ENCODE assay signal across 13 mouse cellular contexts in the genomic region with DNA sequence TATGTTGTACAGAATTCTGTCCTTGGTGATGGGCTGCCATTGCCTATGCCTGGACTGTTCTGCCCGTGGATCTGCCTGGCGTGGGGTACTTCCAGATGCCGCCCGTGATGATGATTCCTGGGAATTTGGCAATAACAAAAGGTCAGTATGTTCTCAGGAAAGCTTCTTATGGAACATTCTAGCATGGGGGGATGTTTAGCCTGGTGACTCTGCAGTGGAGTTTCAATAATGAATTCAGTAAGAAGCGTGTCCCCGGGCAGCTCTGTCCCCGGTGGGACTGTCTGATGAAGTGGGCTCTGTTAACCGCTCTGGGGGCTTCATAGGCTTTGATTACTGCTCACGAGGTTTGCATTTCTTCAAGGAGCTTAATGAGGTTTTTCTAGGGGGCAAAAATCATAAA.
DNase-seq lines count a peak whose midpoint lies in the region; ATAC-seq and TF ChIP-seq lines count a peak whose summit lies in the region.
"Had no signal": no experiment of that assay in that cellular context is flagged by ENCODE, and none has a peak within 500 bp of the region (broad histone marks: within the 10 kb centered on the region; RNA-seq: fewer than 3 reads in every experiment).

No protein-coding gene starts in this region.

- H3K36me3 ChIP-seq in forebrain, embryonic 15.5 days: no peaks in the 10 kb centered on the region
- no peaks in the 10 kb centered on the region for H3K36me3 ChIP-seq in forebrain, postnatal 0 days (ENCODE audit: insufficient read depth)
- no peaks in the 10 kb centered on the region for H3K36me3 ChIP-seq in kidney, embryonic 16.5 days (ENCODE audit: insufficient read depth, low read length)
- H3K36me3 ChIP-seq in embryonic facial prominence, embryonic 14.5 days (ENCODE audit: control insufficient read depth, insufficient read depth, low read length): no peaks in the 10 kb centered on the region
- no peaks in the 10 kb centered on the region for H3K36me3 ChIP-seq in myocyte (ENCODE audit: control insufficient read depth, insufficient read depth)
- H3K36me3 ChIP-seq: heart, embryonic 12.5 days had no signal

- no peak overlapping the region for H3K9ac ChIP-seq in forebrain, embryonic 15.5 days (replicated peaks)
- H3K9ac ChIP-seq in forebrain, postnatal 0 days: no peak overlapping the region
- H3K9ac ChIP-seq in kidney, embryonic 16.5 days (replicated peaks; ENCODE audit: low read length): no peak overlapping the region
- H3K9ac ChIP-seq in embryonic facial prominence, embryonic 14.5 days (ENCODE audit: low read depth, low read length): no peak overlapping the region
- H3K9ac ChIP-seq: lung, embryonic 14.5 days had no signal

- DNase-seq in forebrain, postnatal 0 days: no peak
- DNase-seq in kidney, adult 18-20 months: no peak
- no peak for DNase-seq in embryonic facial prominence, embryonic 14.5 days (ENCODE audit: low spot score)
- DNase-seq in right cerebral cortex, postnatal 4 days: no peak
- DNase-seq: gastrocnemius, postnatal 36 days; right cerebral cortex, postnatal 14 days had no signal

- H3K4me3 ChIP-seq in forebrain, embryonic 15.5 days: no peak overlapping the region
- no peak overlapping the region for H3K4me3 ChIP-seq in forebrain, postnatal 0 days (ENCODE audit: low read depth, low read length)
- H3K4me3 ChIP-seq in kidney, embryonic 16.5 days (ENCODE audit: low read length): no peak overlapping the region
- no peak overlapping the region for H3K4me3 ChIP-seq in embryonic facial prominence, embryonic 14.5 days (ENCODE audit: low read depth, low read length)
- H3K4me3 ChIP-seq in myocyte: no peak overlapping the region
- H3K4me3 ChIP-seq: erythroblast, embryonic 14.5 days had no signal

- TF ChIP-seq CTCF in forebrain, postnatal 0 days (IDR thresholded peaks at IDR 0.05; ENCODE audit: low read depth): no peak

- no peak for ATAC-seq in forebrain, embryonic 15.5 days (replicated peaks)
- no peak for ATAC-seq in forebrain, postnatal 0 days
- ATAC-seq in kidney, embryonic 16.5 days (ENCODE audit: low FRiP score, low TSS enrichment): no peak
- ATAC-seq in embryonic facial prominence, embryonic 14.5 days (ENCODE audit: low read depth): no peak

- H3K4me2 ChIP-seq in forebrain, embryonic 15.5 days (replicated peaks): no peak overlapping the region
- H3K4me2 ChIP-seq in forebrain, postnatal 0 days (ENCODE audit: low read depth): no peak overlapping the region
- peak overlapping the region; percentile 52 for H3K4me2 ChIP-seq in kidney, embryonic 16.5 days (replicated peaks; ENCODE audit: low read depth, low read length)
- H3K4me2 ChIP-seq in embryonic facial prominence, embryonic 14.5 days (ENCODE audit: low read depth, low read length): peak overlapping the region; percentile 16; the same call in 1 of the 2 replicates
- H3K4me2 ChIP-seq in myocyte (ENCODE audit: low read depth): peak overlapping the region; percentile 9

- H3K4me1 ChIP-seq in forebrain, embryonic 15.5 days: peaks cover 37% of the 10 kb centered on the region
- no peaks in the 10 kb centered on the region for H3K4me1 ChIP-seq in forebrain, postnatal 0 days (ENCODE audit: insufficient read depth)
- H3K4me1 ChIP-seq in kidney, embryonic 16.5 days (ENCODE audit: insufficient read depth, low read length): peaks cover 24% of the 10 kb centered on the region
- H3K4me1 ChIP-seq in embryonic facial prominence, embryonic 14.5 days (ENCODE audit: control insufficient read depth, insufficient read depth, low read length): peaks cover 6% of the 10 kb centered on the region; the same call in 1 of the 2 replicates

- no peaks in the 10 kb centered on the region for H3K27me3 ChIP-seq in forebrain, embryonic 15.5 days
- no peaks in the 10 kb centered on the region for H3K27me3 ChIP-seq in forebrain, postnatal 0 days (ENCODE audit: insufficient read depth, low read length)
- H3K27me3 ChIP-seq in kidney, embryonic 16.5 days (ENCODE audit: insufficient read depth, low read length): no peaks in the 10 kb centered on the region
- H3K27me3 ChIP-seq in embryonic facial prominence, embryonic 14.5 days (replicated peaks; ENCODE audit: control insufficient read depth, insufficient read depth, low read length): no peaks in the 10 kb centered on the region
- H3K27me3 ChIP-seq in myocyte (ENCODE audit: control insufficient read depth, insufficient read depth, insufficient read length): no peaks in the 10 kb centered on the region
- H3K27me3 ChIP-seq: heart, embryonic 12.5 days had no signal

- TF ChIP-seq POLR2A in myocyte (IDR thresholded peaks at IDR 0.05; ENCODE audit: insufficient read length, low read depth): no peak

- H3ac ChIP-seq in myocyte (ENCODE audit: control insufficient read depth, insufficient read length): no peak overlapping the region

- WGBS in forebrain, embryonic 15.5 days: 69% methylated on average over 9 of the region's 9 CpGs
- WGBS in forebrain, postnatal 0 days: 65% methylated on average over 9 of the region's 9 CpGs
- whole genome bisulfite sequencing in kidney, embryonic 16.5 days: 55% methylated on average over 9 of the region's 9 CpGs
- WGBS in embryonic facial prominence, embryonic 14.5 days: 60% methylated on average over 9 of the region's 9 CpGs

- peak overlapping the region; percentile 27 for H3K27ac ChIP-seq in forebrain, embryonic 15.5 days (replicated peaks)
- no peak overlapping the region for H3K27ac ChIP-seq in forebrain, postnatal 0 days (ENCODE audit: low read depth, low read length)
- no peak overlapping the region for H3K27ac ChIP-seq in kidney, embryonic 16.5 days (ENCODE audit: low read length)
- H3K27ac ChIP-seq in embryonic facial prominence, embryonic 14.5 days (replicated peaks; ENCODE audit: low read depth, low read length): no peak overlapping the region
- H3K27ac ChIP-seq: macrophage had no signal

- no peaks in the 10 kb centered on the region for H3K79me2 ChIP-seq in myocyte (ENCODE audit: control insufficient read depth, insufficient read depth)

- H3K9me3 ChIP-seq in forebrain, embryonic 15.5 days: no peaks in the 10 kb centered on the region
- H3K9me3 ChIP-seq in forebrain, postnatal 0 days (ENCODE audit: low read length): no peaks in the 10 kb centered on the region
- H3K9me3 ChIP-seq in kidney, embryonic 16.5 days (ENCODE audit: low read length): no peaks in the 10 kb centered on the region
- H3K9me3 ChIP-seq in embryonic facial prominence, embryonic 14.5 days (ENCODE audit: control insufficient read depth, low read length): no peaks in the 10 kb centered on the region
- H3K9me3 ChIP-seq: heart, embryonic 12.5 days had no signal

TF ChIP-seq in myocyte, 11 proteins besides CTCF, POLR2A, EP300 and RAD21:
- TF ChIP-seq E2F4 (IDR thresholded peaks at IDR 0.05; ENCODE audit: insufficient read depth) (no peak), MYOG (IDR thresholded peaks at IDR 0.05; ENCODE audit: control insufficient read depth in 1 of 3, insufficient read depth in 1 of 3, insufficient read length in 2 of 3, low read depth in 2 of 3) (no peak), TCF12 (IDR thresholded peaks at IDR 0.05; ENCODE audit: insufficient read depth, poor library complexity, severe bottlenecking) (no peak), CEBPB (IDR thresholded peaks at IDR 0.05; ENCODE audit: insufficient read depth, poor library complexity, severe bottlenecking) (no peak), POLR2AphosphoS2 (IDR thresholded peaks at IDR 0.05; ENCODE audit: insufficient read length, low read depth) (no peak), SRF (IDR thresholded peaks at IDR 0.05; ENCODE audit: control insufficient read depth, insufficient read length, low read depth) (no peak), MAX (IDR thresholded peaks at IDR 0.05; ENCODE audit: low read depth) (no peak), REST (IDR thresholded peaks at IDR 0.05; ENCODE audit: insufficient read depth, insufficient read length) (no peak)
TF ChIP-seq in myocyte: peak in this region for 0.

Comparison
In these comparisons a context has a peak if more than half of its experiments do, and no peak if none do; other contexts are left out.
1. H3K4me2 ChIP-seq: peak in kidney, embryonic 16.5 days (single experiment), embryonic facial prominence, embryonic 14.5 days (single experiment) and myocyte (single experiment); none in forebrain, embryonic 15.5 days (single experiment) and forebrain, postnatal 0 days (single experiment).